Mouse (Mus musculus) heart, postnatal 0 days (tissue): ENCODE measurements around the gene Rilp. TPM values are rescaled to one million over a fixed set of nuclear protein-coding genes. Genes with fewer than 3 reads are reported as not detected.

Experiments used
- ATAC-seq: fragments of 200-750 bp; cut with Nextera tagmentation; 2 replicates; pipeline ENCODE4 v1.8.0; 2017; ENCODE audit warnings: low read depth, moderate number of reproducible peaks, moderate library complexity; ENCODE audit not compliant: insufficient read depth
- DNase-seq: peaks from one replicate; pipeline ENCODE4 v3.0.0-alpha.2; 2016; ENCODE audit warnings: low spot score
- H3K27ac ChIP-seq: fragments of 300-500 bp; sonication (generic); 2 replicates; pipeline ENCODE4 v1.5.1; 2014; ENCODE audit warnings: low read depth, mild to moderate bottlenecking
- H3K27me3 ChIP-seq: fragments of 300-500 bp; sonication (generic); 2 replicates; pipeline ENCODE4 v1.6.1; 2014; ENCODE audit warnings: low read length, mixed read lengths; ENCODE audit not compliant: control insufficient read depth, insufficient read depth
- H3K36me3 ChIP-seq: fragments of 300-500 bp; sonication (generic); replicated peaks from 2 replicates; pipeline ENCODE4 v1.6.1; 2014; ENCODE audit warnings: low read length, mixed read lengths; ENCODE audit not compliant: control insufficient read depth, insufficient read depth
- H3K4me1 ChIP-seq: fragments of 300-500 bp; sonication (generic); 2 replicates; pipeline ENCODE4 v1.6.1; 2014; ENCODE audit warnings: antibody characterized with exemption; ENCODE audit not compliant: control insufficient read depth, insufficient read depth
- H3K4me2 ChIP-seq: fragments of 300-500 bp; sonication (generic); 2 replicates; pipeline ENCODE4 v1.6.1; 2014; ENCODE audit warnings: low read depth, mild to moderate bottlenecking, low read length, moderate library complexity
- H3K4me3 ChIP-seq: fragments of 300-500 bp; sonication (generic); 2 replicates; pipeline ENCODE4 v1.5.1; 2014; ENCODE audit warnings: low read depth, low read length
- H3K9ac ChIP-seq: fragments of 300-500 bp; sonication (generic); replicated peaks from 2 replicates; pipeline ENCODE4 v1.6.1; 2014; ENCODE audit warnings: low read depth, low read length, mixed read lengths
- H3K9me3 ChIP-seq: fragments of 300-500 bp; sonication (generic); replicated peaks from 2 replicates; pipeline ENCODE4 v1.6.1; 2016; ENCODE audit warnings: low read length; ENCODE audit not compliant: control insufficient read depth
- CTCF ChIP-seq: IDR thresholded peaks from 2 replicates; pipeline ENCODE4 v1.5.1; 2016; ENCODE audit warnings: antibody characterized with exemption, control low read depth, low read depth
- EP300 ChIP-seq: IDR thresholded peaks from 2 replicates; pipeline ENCODE4 v1.6.1; 2016; ENCODE audit warnings: antibody characterized with exemption, low read depth
- WGBS: fragments of 180-500 bp; shearing (Covaris S2); extraction: QIAGEN DNeasy Blood & Tissue Kit; methylation state at CpG from one replicate; pipeline ENCODE4 v1.1.7; 2014; 5-methylcytosine and 5-hydroxymethylcytosine counted together
- polyA plus RNA-seq: library from polyadenylated mRNA; unstranded; fragments of >200 nt; fragmentation: Nextera tagmentation; extraction: Ambion mirVana; gene quantifications from 2 replicates; pipeline ENCODE4 v1.2.1, GENCODE M21; 2015
- total RNA-seq: library from RNA; depleted of rRNA; stranded (reverse); fragments of >200 nt; gene quantifications from 2 replicates; pipeline ENCODE4 v1.2.3, GENCODE M21; 2014; ENCODE audit warnings: low replicate concordance

The Rilp gene
- total and polyA plus RNA-seq, 2 experiments from 2014 or later: 27.1 to 50.8 TPM

GRCm38 (mm10) chr11:75472469-75473081 is 37.3 kb upstream of the Rilp start:
- ATAC-seq (no peak), DNase-seq (no peak)
- Histone ChIP-seq H3K36me3 (no peaks in the 10 kb centered on the region), H3K4me1 (no peaks in the 10 kb centered on the region; the same call in 1 of the 2 replicates), H3K27me3 (no peaks in the 10 kb centered on the region), H3K4me2 (no peak overlapping the region), H3K9ac (no peak overlapping the region), H3K4me3 (no peak overlapping the region), H3K9me3 (no peaks in the 10 kb centered on the region), H3K27ac (no peak overlapping the region)
- TF ChIP-seq EP300: no peak
- TF ChIP-seq CTCF: no peak
- 61% methylated on average over 11 of the region's 11 CpGs for WGBS

- Histone ChIP-seq H3K4me1 (no peaks in the 10 kb centered on the region; the same call in 1 of the 2 replicates), H3K27ac (no peak overlapping the region), H3K9ac (no peak overlapping the region), H3K4me2 (no peak overlapping the region), H3K4me3 (no peak overlapping the region), H3K36me3 (no peaks in the 10 kb centered on the region), H3K27me3 (no peaks in the 10 kb centered on the region), H3K9me3 (no peaks in the 10 kb centered on the region)
- no peak for TF ChIP-seq CTCF
- no peak for TF ChIP-seq EP300
- DNase-seq (no peak), ATAC-seq (no peak)
- 73% methylated on average over 7 of the region's 7 CpGs for WGBS
Measured at GRCm38 (mm10) chr11:75473376-75473775, 36.5 kb upstream of the Rilp start.

GRCm38 (mm10) chr11:75486192-75486591 is 23.7 kb upstream of the Rilp start:
- no peaks in the 10 kb centered on the region for H3K27me3 ChIP-seq
- ATAC-seq (no peak), DNase-seq (no peak)
- TF ChIP-seq CTCF (no peak), EP300 (no peak)
- no peak overlapping the region for H3K27ac ChIP-seq
- WGBS: 20% methylated on average over 3 of the region's 3 CpGs
- H3K4me2 ChIP-seq: 0 out of 2 replicates have a peak overlapping the region, but pooled peaks have one; percentile 25
- no peaks in the 10 kb centered on the region for H3K9me3 ChIP-seq
- H3K9ac ChIP-seq: no peak overlapping the region
- H3K4me1 ChIP-seq: peaks cover 10% of the 10 kb centered on the region
- peaks cover 19% of the 10 kb centered on the region for H3K36me3 ChIP-seq
- no peak overlapping the region for H3K4me3 ChIP-seq

- under 1% methylated on average over 49 of the region's 52 CpGs for WGBS
Measured at GRCm38 (mm10) chr11:75486601-75487285, 23.2 kb upstream of the Rilp start, which contains the start of gene Prpf8. Prpf8 (plus strand) TSS chr11:75486816.

GRCm38 (mm10) chr11:75487496-75487895 is 22.4 kb upstream of the Rilp start:
- no peak for DNase-seq
- no peak for ATAC-seq
- TF ChIP-seq CTCF: no peak
- no peak for TF ChIP-seq EP300
- peak overlapping the region; percentile 76 for H3K4me3 ChIP-seq
- 30% methylated on average over 6 of the region's 6 CpGs for WGBS
- no peaks in the 10 kb centered on the region for H3K9me3 ChIP-seq
- no peak overlapping the region for H3K27ac ChIP-seq
- H3K4me2 ChIP-seq: peak overlapping the region; percentile 83
- no peaks in the 10 kb centered on the region for H3K27me3 ChIP-seq
- H3K4me1 ChIP-seq: peaks cover 10% of the 10 kb centered on the region
- peak overlapping the region; percentile 82 for H3K9ac ChIP-seq
- peaks cover 32% of the 10 kb centered on the region for H3K36me3 ChIP-seq

More at GRCm38 (mm10) chr11:75486601-75487285, 23.2 kb upstream of the Rilp start, which contains the start of gene Prpf8:
- H3K4me1 ChIP-seq: peaks cover 10% of the 10 kb centered on the region
- no peaks in the 10 kb centered on the region for H3K27me3 ChIP-seq
- peak within 1 kb of the TSS; percentile 73 for H3K27ac ChIP-seq
- H3K4me2 ChIP-seq: peak within 1 kb of the TSS; percentile 83
- peak within 1 kb of the TSS; percentile 76 for H3K4me3 ChIP-seq
- ATAC-seq: peak; percentile 100
- H3K9ac ChIP-seq: peak within 1 kb of the TSS; percentile 82
- peaks cover 24% of the 10 kb centered on the region for H3K36me3 ChIP-seq
- peak; percentile 99 for DNase-seq
- no peak for TF ChIP-seq CTCF
- TF ChIP-seq EP300: no peak
- no peaks in the 10 kb centered on the region for H3K9me3 ChIP-seq
